Comparison of ENCODE assay signal across 8 mouse cellular contexts in genomic region chr2:124927882-124928758, GRCm38 (mm10).
DNase-seq lines count a peak whose midpoint lies in the region; ATAC-seq and TF ChIP-seq lines count a peak whose summit lies in the region.

No protein-coding gene starts in this region.

- no peaks in the 10 kb centered on the region for H3K4me1 ChIP-seq in intestine, embryonic 15.5 days (replicated peaks)
- H3K4me1 ChIP-seq in midbrain, postnatal 0 days (ENCODE audit: insufficient read depth, low read length): no peaks in the 10 kb centered on the region

- peak; percentile 9 for DNase-seq in ovary, postnatal 10 days (ENCODE audit: low spot score)
- DNase-seq in ovary, adult 18-20 months (ENCODE audit: low spot score): no peak
- peak; percentile 81 to 82 for DNase-seq in cerebellum, postnatal 14 days
- DNase-seq in frontal cortex, postnatal 25 days (ENCODE audit: low spot score in 2 of 2): peak; percentile 29 to 48
- peak; percentile 70 to 75 for DNase-seq in left cerebral cortex, postnatal 25 days (ENCODE audit: low spot score in 2 of 2)
- peak; percentile 87 for DNase-seq in midbrain, postnatal 0 days (ENCODE audit: low spot score)
- DNase-seq in spleen, adult 12 weeks (ENCODE audit: low spot score): no peak

- H3K36me3 ChIP-seq in intestine, embryonic 15.5 days: no peaks in the 10 kb centered on the region
- H3K36me3 ChIP-seq in midbrain, postnatal 0 days (ENCODE audit: insufficient read depth, low read length): no peaks in the 10 kb centered on the region

- no peak overlapping the region for H3K4me2 ChIP-seq in intestine, embryonic 15.5 days (replicated peaks)
- H3K4me2 ChIP-seq in midbrain, postnatal 0 days (ENCODE audit: low read depth, low read length, poor library complexity, severe bottlenecking): no peak overlapping the region

- peak; percentile 77 for ATAC-seq in intestine, embryonic 15.5 days
- peak; percentile 66; the same call in 1 of the 2 replicates for ATAC-seq in midbrain, postnatal 0 days (ENCODE audit: low FRiP score)

- 88% methylated on average over 10 of the region's 10 CpGs for WGBS in intestine, embryonic 15.5 days
- 83% methylated on average over 10 of the region's 10 CpGs for WGBS in midbrain, postnatal 0 days

- no peak overlapping the region for H3K9ac ChIP-seq in intestine, embryonic 15.5 days
- no peak overlapping the region for H3K9ac ChIP-seq in midbrain, postnatal 0 days (replicated peaks; ENCODE audit: low read length, poor library complexity, severe bottlenecking)

- no peaks in the 10 kb centered on the region for H3K9me3 ChIP-seq in intestine, embryonic 15.5 days
- no peaks in the 10 kb centered on the region for H3K9me3 ChIP-seq in midbrain, postnatal 0 days (ENCODE audit: low read length)

- H3K27me3 ChIP-seq in intestine, embryonic 15.5 days (replicated peaks): no peaks in the 10 kb centered on the region
- no peaks in the 10 kb centered on the region for H3K27me3 ChIP-seq in midbrain, postnatal 0 days (ENCODE audit: insufficient read depth, low read length)

- peak; percentile 92 for TF ChIP-seq CTCF in midbrain, postnatal 0 days (IDR thresholded peaks at IDR 0.05)

- no peak overlapping the region for H3K4me3 ChIP-seq in intestine, embryonic 15.5 days (replicated peaks)
- no peak overlapping the region for H3K4me3 ChIP-seq in midbrain, postnatal 0 days (ENCODE audit: low read depth, low read length)

- H3K27ac ChIP-seq in intestine, embryonic 15.5 days: no peak overlapping the region
- H3K27ac ChIP-seq in midbrain, postnatal 0 days (ENCODE audit: low read depth, low read length): no peak overlapping the region

- intact Hi-C loops in left cerebral cortex, postnatal 25 days (cut with DNase I): loop anchor here (1.0 to 10.0 kb wide), 5 partner anchors 321 to 1616 kb away; no protein-coding TSS in a partner anchor

Comparison
In these comparisons a context has a peak if more than half of its experiments do, and no peak if none do; other contexts are left out.
1. DNase-seq: peak in ovary, postnatal 10 days (single experiment), cerebellum, postnatal 14 days (2 of 2), frontal cortex, postnatal 25 days (2 of 2), left cerebral cortex, postnatal 25 days (2 of 2) and midbrain, postnatal 0 days (single experiment); none in ovary, adult 18-20 months (single experiment) and spleen, adult 12 weeks (single experiment).